Mouse (Mus musculus): ENCODE data around the gene Grik4. TPM values are rescaled to one million over a fixed set of nuclear protein-coding genes. Genes with fewer than 3 reads are reported as not detected.

Gene Grik4
- polyA plus RNA-seq, 1 experiment: 0.16 TPM

- TF ChIP-seq POLR2A (IDR thresholded peaks at IDR 0.05; ENCODE audit: control insufficient read depth, extremely low read depth, insufficient read depth, low read length, poor library complexity) (no peak), CTCF (IDR thresholded peaks at IDR 0.05; ENCODE audit: borderline replicate concordance, control insufficient read depth, extremely low read depth, insufficient read depth, low read length, poor library complexity) (no peak)
- no peaks in the 10 kb centered on the region for H3K4me1 ChIP-seq (replicated peaks; ENCODE audit: control insufficient read depth, insufficient read depth, low read length)
- H3K4me3 ChIP-seq (ENCODE audit: control insufficient read depth, insufficient read depth, low read length): no peak overlapping the region
- H3K27ac ChIP-seq (ENCODE audit: control insufficient read depth, insufficient read depth, low read length): no peak overlapping the region
- no peak for DNase-seq
- no peaks in the 10 kb centered on the region for H3K36me3 ChIP-seq (ENCODE audit: control insufficient read depth, insufficient read depth, low read length)
- WGBS: 93% methylated on average over 4 of the region's 4 CpGs
- H3K27me3 ChIP-seq (ENCODE audit: control insufficient read depth, insufficient read depth, low read length): no peaks in the 10 kb centered on the region
Measured at GRCm38 (mm10) chr9:42503709-42504108, 440.6 kb downstream of the Grik4 start.

GRCm38 (mm10) chr9:42496296-42496695 lies 448.0 kb downstream of the Grik4 start:
- 84% methylated on average over 2 of the region's 2 CpGs for WGBS
- Histone ChIP-seq H3K4me3 (ENCODE audit: control insufficient read depth, insufficient read depth, low read length) (no peak overlapping the region), H3K27ac (ENCODE audit: control insufficient read depth, insufficient read depth, low read length) (no peak overlapping the region), H3K4me1 (replicated peaks; ENCODE audit: control insufficient read depth, insufficient read depth, low read length) (no peaks in the 10 kb centered on the region; the same call in 1 of the 2 replicates), H3K27me3 (ENCODE audit: control insufficient read depth, insufficient read depth, low read length) (no peaks in the 10 kb centered on the region), H3K36me3 (ENCODE audit: control insufficient read depth, insufficient read depth, low read length) (no peaks in the 10 kb centered on the region)
- no peak for TF ChIP-seq CTCF (IDR thresholded peaks at IDR 0.05; ENCODE audit: borderline replicate concordance, control insufficient read depth, extremely low read depth, insufficient read depth, low read length, poor library complexity)
- no peak for TF ChIP-seq POLR2A (IDR thresholded peaks at IDR 0.05; ENCODE audit: control insufficient read depth, extremely low read depth, insufficient read depth, low read length, poor library complexity)
- no peak for DNase-seq

- H3K27ac ChIP-seq (ENCODE audit: control insufficient read depth, insufficient read depth, low read length): no peak overlapping the region
- H3K4me3 ChIP-seq (ENCODE audit: control insufficient read depth, insufficient read depth, low read length): no peak overlapping the region
- H3K36me3 ChIP-seq (ENCODE audit: control insufficient read depth, insufficient read depth, low read length): no peaks in the 10 kb centered on the region
- no peak for TF ChIP-seq CTCF (IDR thresholded peaks at IDR 0.05; ENCODE audit: borderline replicate concordance, control insufficient read depth, extremely low read depth, insufficient read depth, low read length, poor library complexity)
- no peak for TF ChIP-seq POLR2A (IDR thresholded peaks at IDR 0.05; ENCODE audit: control insufficient read depth, extremely low read depth, insufficient read depth, low read length, poor library complexity)
- H3K4me1 ChIP-seq (replicated peaks; ENCODE audit: control insufficient read depth, insufficient read depth, low read length): peaks cover 17% of the 10 kb centered on the region
- H3K27me3 ChIP-seq (ENCODE audit: control insufficient read depth, insufficient read depth, low read length): no peaks in the 10 kb centered on the region
- DNase-seq: no peak
- 95% methylated on average over 9 of the region's 9 CpGs for WGBS
Measured at GRCm38 (mm10) chr9:42491780-42492179, 452.5 kb downstream of the Grik4 start.

- Histone ChIP-seq H3K36me3 (ENCODE audit: control insufficient read depth, insufficient read depth, low read length) (no peaks in the 10 kb centered on the region), H3K4me3 (ENCODE audit: control insufficient read depth, insufficient read depth, low read length) (no peak overlapping the region), H3K4me1 (replicated peaks; ENCODE audit: control insufficient read depth, insufficient read depth, low read length) (peaks cover 17% of the 10 kb centered on the region), H3K27me3 (ENCODE audit: control insufficient read depth, insufficient read depth, low read length) (no peaks in the 10 kb centered on the region), H3K27ac (ENCODE audit: control insufficient read depth, insufficient read depth, low read length) (no peak overlapping the region)
- no peak for TF ChIP-seq POLR2A (IDR thresholded peaks at IDR 0.05; ENCODE audit: control insufficient read depth, extremely low read depth, insufficient read depth, low read length, poor library complexity)
- TF ChIP-seq CTCF (IDR thresholded peaks at IDR 0.05; ENCODE audit: borderline replicate concordance, control insufficient read depth, extremely low read depth, insufficient read depth, low read length, poor library complexity): no peak
- no peak for DNase-seq
- 93% methylated on average over 16 of the region's 16 CpGs for WGBS
Measured at GRCm38 (mm10) chr9:42490589-42491382, 453.5 kb downstream of the Grik4 start.

DNA sequence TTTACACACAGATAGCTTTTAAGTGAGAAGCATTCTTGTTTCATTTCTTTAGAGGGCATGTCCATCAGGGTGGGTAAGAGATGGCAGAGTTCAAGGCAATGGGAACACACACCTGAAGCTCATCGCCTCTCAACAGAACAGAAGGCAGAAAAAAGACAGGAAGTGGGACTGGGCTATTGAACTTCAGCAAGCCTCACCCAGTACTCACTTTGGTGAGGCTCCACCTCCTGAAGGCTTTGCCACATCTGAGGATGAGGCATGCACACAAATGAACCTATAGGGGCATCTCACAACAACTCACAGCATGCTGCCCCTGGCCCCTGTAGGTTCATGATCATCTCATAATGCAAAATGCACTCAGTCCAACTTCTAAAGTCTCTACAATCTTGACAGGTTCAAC lies 456.2 kb downstream of the Grik4 start:
- Histone ChIP-seq H3K27me3 (ENCODE audit: control insufficient read depth, insufficient read depth, low read length) (no peaks in the 10 kb centered on the region), H3K4me3 (ENCODE audit: control insufficient read depth, insufficient read depth, low read length) (no peak overlapping the region), H3K27ac (ENCODE audit: control insufficient read depth, insufficient read depth, low read length) (0 out of 2 replicates have a peak overlapping the region, but pooled peaks have one; percentile 22), H3K36me3 (ENCODE audit: control insufficient read depth, insufficient read depth, low read length) (no peaks in the 10 kb centered on the region), H3K4me1 (replicated peaks; ENCODE audit: control insufficient read depth, insufficient read depth, low read length) (peaks cover 17% of the 10 kb centered on the region)
- 8% methylated on average over 1 of the region's 1 CpGs for WGBS
- DNase-seq: peak; percentile 73
- no peak for TF ChIP-seq POLR2A (IDR thresholded peaks at IDR 0.05; ENCODE audit: control insufficient read depth, extremely low read depth, insufficient read depth, low read length, poor library complexity)
- no peak for TF ChIP-seq CTCF (IDR thresholded peaks at IDR 0.05; ENCODE audit: borderline replicate concordance, control insufficient read depth, extremely low read depth, insufficient read depth, low read length, poor library complexity)

GRCm38 (mm10) chr9:42486913-42487312 lies 457.4 kb downstream of the Grik4 start:
- no peak for TF ChIP-seq CTCF (IDR thresholded peaks at IDR 0.05; ENCODE audit: borderline replicate concordance, control insufficient read depth, extremely low read depth, insufficient read depth, low read length, poor library complexity)
- no peak for TF ChIP-seq POLR2A (IDR thresholded peaks at IDR 0.05; ENCODE audit: control insufficient read depth, extremely low read depth, insufficient read depth, low read length, poor library complexity)
- H3K4me1 ChIP-seq (replicated peaks; ENCODE audit: control insufficient read depth, insufficient read depth, low read length): peaks cover 18% of the 10 kb centered on the region
- WGBS: 85% methylated on average over 4 of the region's 4 CpGs

More at GRCm38 (mm10) chr9:42486913-42487312, 457.4 kb downstream of the Grik4 start:
- no peak for DNase-seq
- Histone ChIP-seq H3K27me3 (ENCODE audit: control insufficient read depth, insufficient read depth, low read length) (no peaks in the 10 kb centered on the region), H3K27ac (ENCODE audit: control insufficient read depth, insufficient read depth, low read length) (no peak overlapping the region), H3K4me3 (ENCODE audit: control insufficient read depth, insufficient read depth, low read length) (no peak overlapping the region), H3K36me3 (ENCODE audit: control insufficient read depth, insufficient read depth, low read length) (no peaks in the 10 kb centered on the region)

All from thymus, adult 2 months (tissue).